Comparison of ENCODE assay signal across 8 mouse cellular contexts in genomic region chr7:72149073-72149472, GRCm38 (mm10).
DNase-seq lines count a peak whose midpoint lies in the region; ATAC-seq and TF ChIP-seq lines count a peak whose summit lies in the region.

No protein-coding gene starts in this region.

- H3K4me2 ChIP-seq in hindbrain, embryonic 16.5 days (ENCODE audit: low read length) = no peak overlapping the region
- H3K4me2 ChIP-seq in CH12.LX (ENCODE audit: insufficient read depth, low read depth, poor library complexity, severe bottlenecking) = no peak overlapping the region

- H3K4me3 ChIP-seq in hindbrain, embryonic 10.5 days = no peak overlapping the region
- H3K4me3 ChIP-seq in hindbrain, embryonic 16.5 days (ENCODE audit: low read length) = no peak overlapping the region
- H3K4me3 ChIP-seq in CH12.LX (replicated peaks in 1 of 3; ENCODE audit: low read depth in 2 of 3, low read length in 2 of 3, poor library complexity in 1 of 3) = no peak overlapping the region

- peak in 1 of 2 experiments; percentile 31; a peak in 3 of 4 replicates for TF ChIP-seq CTCF in CH12.LX (conservative IDR thresholded peaks at IDR 0.05 in 1 of 2, IDR thresholded peaks at IDR 0.05 in 1 of 2; ENCODE audit: low read depth in 2 of 2, low read length in 2 of 2)

- H3K27me3 ChIP-seq in hindbrain, embryonic 10.5 days (ENCODE audit: insufficient read depth, poor library complexity, severe bottlenecking) = no peaks in the 10 kb centered on the region
- H3K27me3 ChIP-seq in hindbrain, embryonic 16.5 days (replicated peaks; ENCODE audit: control insufficient read depth, insufficient read depth, low read length) = no peaks in the 10 kb centered on the region
- no peaks in the 10 kb centered on the region for H3K27me3 ChIP-seq in CH12.LX (replicated peaks)

- peaks cover 20% of the 10 kb centered on the region for H3K4me1 ChIP-seq in hindbrain, embryonic 10.5 days (replicated peaks)
- no peaks in the 10 kb centered on the region for H3K4me1 ChIP-seq in hindbrain, embryonic 16.5 days (ENCODE audit: control insufficient read depth, insufficient read depth, low read depth, low read length)
- no peaks in the 10 kb centered on the region for H3K4me1 ChIP-seq in CH12.LX (ENCODE audit: control insufficient read depth in 1 of 2, insufficient read depth in 2 of 2)

- peak; percentile 39 for DNase-seq in hindbrain, embryonic 10.5 days (ENCODE audit: low spot score)
- peak; percentile 34 for DNase-seq in CH12.LX (ENCODE audit: extremely low read depth)
- peak; percentile 14 for DNase-seq in adrenal gland, adult 2 months
- peak; percentile 56 to 78 for DNase-seq in kidney, postnatal 25 days
- DNase-seq in retina, embryonic 14.5 days (ENCODE audit: low spot score) = peak; percentile 75
- DNase-seq in thymus, postnatal 25 days = no peak

- peak; percentile 51 for TF ChIP-seq RAD21 in CH12.LX (IDR thresholded peaks at IDR 0.05; ENCODE audit: low read depth, low read length)

- H3K9me3 ChIP-seq in hindbrain, embryonic 10.5 days = no peaks in the 10 kb centered on the region
- no peaks in the 10 kb centered on the region for H3K9me3 ChIP-seq in hindbrain, embryonic 16.5 days (ENCODE audit: control insufficient read depth, low read length)
- H3K9me3 ChIP-seq in CH12.LX (replicated peaks; ENCODE audit: low read length) = no peaks in the 10 kb centered on the region

- in situ Hi-C loops in CH12.LX (cut with MboI; ENCODE audit: low pct_ligation_motif_present, low pct_unique_long_range_greater_than_20kb, low sequenced_read_pairs) = no loop called here

- H3K79me2 ChIP-seq in CH12.LX (replicated peaks; ENCODE audit: control insufficient read depth, extremely low read depth, insufficient read depth, poor library complexity, severe bottlenecking) = no peaks in the 10 kb centered on the region

- H3K36me3 ChIP-seq in hindbrain, embryonic 10.5 days = no peaks in the 10 kb centered on the region
- H3K36me3 ChIP-seq in hindbrain, embryonic 16.5 days (ENCODE audit: control insufficient read depth, insufficient read depth, low read length) = no peaks in the 10 kb centered on the region
- no peaks in the 10 kb centered on the region for H3K36me3 ChIP-seq in CH12.LX (replicated peaks in 1 of 2; ENCODE audit: control insufficient read depth in 1 of 2, insufficient read depth in 1 of 2, low read length in 1 of 2)

- 24% methylated on average over 3 of the region's 3 CpGs for WGBS in hindbrain, embryonic 10.5 days
- 16% methylated on average over 3 of the region's 3 CpGs for WGBS in hindbrain, embryonic 16.5 days

- no peak overlapping the region for H3K9ac ChIP-seq in hindbrain, embryonic 16.5 days (ENCODE audit: low read depth, low read length)
- H3K9ac ChIP-seq in CH12.LX (ENCODE audit: insufficient read depth, low read depth) = no peak overlapping the region

- no peak for TF ChIP-seq POLR2A in CH12.LX (IDR thresholded peaks at IDR 0.05; ENCODE audit: low read depth, low read length)

- no peak for ATAC-seq in hindbrain, embryonic 16.5 days
- no peak for ATAC-seq in CD4-positive, CD25-positive, alpha-beta regulatory T cell, adult 4 months

- dilution Hi-C loops in CH12.LX (cut with MboI; ENCODE audit: extremely low pct_ligation_motif_present, extremely low pct_unique_long_range_greater_than_20kb, low sequenced_read_pairs) = no loop called here

- TF ChIP-seq EP300 in CH12.LX (IDR thresholded peaks at IDR 0.05; ENCODE audit: low read length) = no peak

- no peak overlapping the region for H3K27ac ChIP-seq in hindbrain, embryonic 10.5 days
- H3K27ac ChIP-seq in hindbrain, embryonic 16.5 days (ENCODE audit: low read depth, low read length) = no peak overlapping the region
- H3K27ac ChIP-seq in CH12.LX (ENCODE audit: insufficient read depth, low read depth) = no peak overlapping the region

TF ChIP-seq in CH12.LX, 34 proteins besides CTCF, POLR2A, EP300 and RAD21:
- TF ChIP-seq GABPA (IDR thresholded peaks at IDR 0.05; ENCODE audit: insufficient replicate concordance, low read depth, low read length) (no peak), SMC3 (IDR thresholded peaks at IDR 0.05; ENCODE audit: low read depth, low read length) (peak; percentile 28; the same call in 1 of the 2 replicates)
